Mouse (Mus musculus) Patski (cell line): Measurements from ENCODE around the gene Stard13. TPM values are rescaled to one million over a fixed set of nuclear protein-coding genes. Genes with fewer than 3 reads are reported as not detected.

Experiments
- ATAC-seq: fragments of 100-300 bp; one replicate; pipeline ENCODE4 v1.8.0; 2021
- CTCF ChIA-PET: fragments of 350-600 bp; sonication (Branson Sonifier 250); formaldehyde crosslinking; loops from one replicate; lab custom pipeline; 2022; ENCODE audit warnings: inconsistent platforms; lab: Charles Lee
- POLR2A ChIA-PET: fragments of 350-600 bp; sonication (Branson Sonifier 250); formaldehyde crosslinking; loops from one replicate; lab custom pipeline; 2022; ENCODE audit warnings: antibody characterized with exemption, inconsistent platforms; lab: Charles Lee
- DNase-seq: peaks from one replicate; pipeline ENCODE4 v3.0.0-alpha.2; 2011; ENCODE audit warnings: low read depth, low spot score
- H3K27me3 ChIP-seq: fragments of 371-371 bp; one replicate; pipeline ENCODE4 v1.5.1; 2021
- CTCF ChIP-seq: fragments of 100-300 bp; IDR thresholded peaks from one replicate; pipeline ENCODE4 v1.5.1; 2021
- in situ Hi-C: fragments of 300-500 bp; cut with MboI; formaldehyde crosslinking; loops from 3 replicates; pipeline ENCODE4 v1.11.1; 2018; ENCODE audit warnings: low pct_unique_long_range_greater_than_20kb, mixed read lengths
- polyA plus RNA-seq: library from polyadenylated mRNA; unstranded; gene quantifications from one replicate; pipeline ENCODE4 v1.2.3, GENCODE M21; 2021

Gene Stard13
- polyA plus RNA-seq, 1 experiment from 2014 or later: 59.4 TPM

DNA sequence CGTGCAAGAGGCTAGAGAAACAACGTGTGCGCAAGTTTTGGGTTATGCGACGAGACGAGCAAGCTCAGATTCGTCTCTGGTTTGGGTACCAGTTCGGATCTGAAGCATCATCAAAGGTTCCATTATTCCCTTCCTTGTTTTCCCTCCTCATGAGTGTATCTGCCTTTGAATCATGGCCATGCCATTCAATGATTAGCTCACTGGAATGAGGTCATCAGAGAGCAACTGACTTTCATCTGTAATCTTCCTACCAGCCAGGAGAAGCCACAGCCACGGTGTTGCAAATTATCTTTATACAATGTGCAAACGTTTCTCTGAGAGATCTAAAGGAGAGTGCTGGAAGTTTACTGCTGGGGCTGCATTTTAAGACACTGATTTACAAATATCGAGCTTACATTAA, 46.3 kb downstream of the Stard13 start:
- H3K27me3 ChIP-seq: no peaks in the 10 kb centered on the region
- ChIA-PET POLR2A (no interaction called here), CTCF (interaction anchor here (0.9 to 5.6 kb wide), 6 partner anchors 11 to 128 kb away, joined by 3 to 21 read pairs (median 3); no protein-coding TSS in a partner anchor)
- in situ Hi-C loops: loop anchor here (10.0 kb wide), 1 partner anchor 177 kb away; no protein-coding TSS in a partner anchor
- ATAC-seq (peak; percentile 40), DNase-seq (no peak)
- no peak for TF ChIP-seq CTCF

DNA sequence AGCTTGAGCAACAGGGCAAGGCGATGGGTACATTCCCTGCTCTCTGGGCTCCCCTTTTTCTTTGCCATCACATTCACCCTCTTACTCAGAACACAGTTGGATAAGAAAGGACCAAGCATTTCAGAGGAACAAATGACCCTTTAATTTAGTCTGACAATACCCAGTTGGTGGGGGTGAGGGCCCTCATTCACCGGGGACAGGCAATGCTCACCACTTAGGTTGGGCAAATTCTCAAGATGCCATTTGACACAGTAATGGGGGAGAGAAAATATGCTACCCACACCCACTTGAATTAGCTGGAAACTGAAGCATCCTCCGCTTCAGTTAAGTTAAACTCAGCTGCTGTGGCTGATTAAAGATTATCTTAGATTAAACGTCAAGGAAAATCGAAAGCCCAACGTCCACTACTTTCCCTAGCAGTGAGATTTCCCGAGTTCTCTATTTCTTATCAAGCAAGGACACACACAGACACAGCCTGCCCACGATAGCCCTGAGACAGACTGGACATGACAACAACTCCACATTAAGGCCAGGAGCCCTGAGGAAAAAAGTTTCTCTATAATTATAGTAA, 48.3 kb downstream of the Stard13 start:
- POLR2A ChIA-PET: interaction anchor here (1.0 kb wide), 1 partner anchor 31 kb away, joined by 3 read pairs; no protein-coding TSS in a partner anchor
- TF ChIP-seq CTCF: no peak
- no peak for ATAC-seq
- in situ Hi-C loops: loop anchor here (10.0 kb wide), 1 partner anchor 179 kb away; no protein-coding TSS in a partner anchor
- no peak for DNase-seq
- no peaks in the 10 kb centered on the region for H3K27me3 ChIP-seq
- CTCF ChIA-PET: interaction anchor here (0.7 to 5.6 kb wide), 2 partner anchors 43 to 145 kb away, joined by 3 to 21 read pairs; no protein-coding TSS in a partner anchor

DNA sequence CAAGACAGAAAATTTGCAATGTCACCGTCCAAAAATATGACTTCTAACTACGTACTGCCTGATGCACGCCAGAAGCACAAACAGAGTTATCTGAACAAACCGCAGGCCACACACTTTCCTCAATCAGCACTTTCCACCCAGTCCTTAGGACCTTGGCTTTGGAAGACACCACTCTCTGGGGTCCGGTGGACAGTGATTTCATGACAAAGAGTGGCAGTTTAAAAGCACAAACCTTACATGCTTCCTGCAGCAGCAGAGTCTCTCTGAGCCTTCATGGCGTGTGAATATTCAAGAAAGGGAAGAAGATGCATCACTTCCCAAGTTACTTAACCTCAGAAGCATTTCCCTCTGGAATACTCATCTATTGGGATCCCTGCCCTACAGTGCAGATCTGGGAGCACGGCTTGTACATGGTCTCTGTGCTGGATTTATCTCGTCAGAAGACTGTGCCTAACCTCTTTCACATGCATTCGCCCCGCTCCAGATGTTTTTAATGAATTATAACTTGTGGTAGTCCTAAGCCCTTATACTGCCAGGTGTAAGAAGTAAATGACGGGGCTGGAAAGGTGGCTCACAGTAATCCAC, 49.9 kb downstream of the Stard13 start:
- DNase-seq (no peak), ATAC-seq (no peak)
- CTCF ChIA-PET: no interaction called here
- in situ Hi-C loops: loop anchor here (10.0 kb wide), 1 partner anchor 181 kb away; no protein-coding TSS in a partner anchor
- POLR2A ChIA-PET: interaction anchor here (1.1 kb wide), 1 partner anchor 10 kb away, joined by 3 read pairs; no protein-coding TSS in a partner anchor
- TF ChIP-seq CTCF: no peak
- no peaks in the 10 kb centered on the region for H3K27me3 ChIP-seq

DNA sequence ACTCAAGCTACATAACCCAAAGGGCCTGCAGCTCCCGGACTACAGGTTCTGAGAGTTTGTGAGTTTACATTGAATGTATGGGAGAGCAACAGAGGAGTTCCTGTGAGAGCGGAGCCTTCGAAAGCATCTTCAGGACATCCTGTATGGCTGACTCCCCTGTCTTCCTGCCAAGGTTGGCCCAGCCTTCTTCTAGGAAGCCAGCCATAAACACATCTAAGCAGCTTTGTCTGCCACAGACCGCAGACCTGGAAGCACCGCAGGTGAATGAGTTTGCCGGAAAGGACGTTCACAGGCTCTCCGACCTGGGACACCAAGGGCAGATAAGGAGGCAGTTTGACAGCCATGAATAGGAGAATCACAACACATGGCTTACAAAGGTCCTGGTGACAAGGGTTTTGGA, 52.3 kb downstream of the Stard13 start:
- DNase-seq (no peak), ATAC-seq (no peak)
- POLR2A ChIA-PET: no interaction called here
- no peak for TF ChIP-seq CTCF
- no peaks in the 10 kb centered on the region for H3K27me3 ChIP-seq
- CTCF ChIA-PET: no interaction called here
- in situ Hi-C loops: loop anchor here (10.0 kb wide), 1 partner anchor 184 kb away; no protein-coding TSS in a partner anchor

GRCm38 (mm10) chr5:151180176-151180785, 53.4 kb downstream of the Stard13 start:
- H3K27me3 ChIP-seq: no peaks in the 10 kb centered on the region
- in situ Hi-C loops: loop anchor here (10.0 kb wide), 1 partner anchor 185 kb away; no protein-coding TSS in a partner anchor
- POLR2A ChIA-PET: no interaction called here
- ATAC-seq (no peak), DNase-seq (no peak)
- CTCF ChIA-PET: no interaction called here
- no peak for TF ChIP-seq CTCF

- no peaks in the 10 kb centered on the region for H3K27me3 ChIP-seq
- TF ChIP-seq CTCF: no peak
- no peak for ATAC-seq
- in situ Hi-C loops: no loop called here
- DNase-seq: no peak
- ChIA-PET CTCF (interaction anchor here (1.2 to 1.6 kb wide), 4 partner anchors 9 to 154 kb away, joined by 3 read pairs; no protein-coding TSS in a partner anchor), POLR2A (interaction anchor here (0.6 to 1.1 kb wide), 3 partner anchors 12 to 174 kb away, joined by 3 read pairs; no protein-coding TSS in a partner anchor)
Observed at GRCm38 (mm10) chr5:151177171-151177570, 56.5 kb downstream of the Stard13 start.

GRCm38 (mm10) chr5:151175897-151176313, 57.7 kb downstream of the Stard13 start:
- no peak for TF ChIP-seq CTCF
- no peaks in the 10 kb centered on the region for H3K27me3 ChIP-seq
- CTCF ChIA-PET: interaction anchor here (1.4 to 1.6 kb wide), 2 partner anchors 13 to 155 kb away, joined by 3 to 4 read pairs; no protein-coding TSS in a partner anchor
- ATAC-seq (no peak), DNase-seq (no peak)
- POLR2A ChIA-PET: no interaction called here
- in situ Hi-C loops: no loop called here

GRCm38 (mm10) chr5:151174485-151175460, 58.9 kb downstream of the Stard13 start:
- DNase-seq: no peak
- ChIA-PET CTCF (interaction anchor here (1.1 to 1.8 kb wide), 3 partner anchors 8 to 12 kb away, joined by 3 to 12 read pairs (median 4); no protein-coding TSS in a partner anchor), POLR2A (interaction anchor here (0.5 to 1.5 kb wide), 2 partner anchors 158 to 495 kb away, joined by 3 to 4 read pairs; no protein-coding TSS in a partner anchor)
- H3K27me3 ChIP-seq: no peaks in the 10 kb centered on the region
- in situ Hi-C loops: no loop called here
- ATAC-seq: no peak
- TF ChIP-seq CTCF: no peak

- in situ Hi-C loops: no loop called here
- H3K27me3 ChIP-seq: no peaks in the 10 kb centered on the region
- TF ChIP-seq CTCF: no peak
- CTCF ChIA-PET: interaction anchor here (0.6 to 1.9 kb wide), 4 partner anchors 9 to 53 kb away, joined by 3 to 12 read pairs (median 6); no protein-coding TSS in a partner anchor
- DNase-seq (peak; percentile 84), ATAC-seq (peak; percentile 79)
- POLR2A ChIA-PET: interaction anchor here (0.5 to 0.7 kb wide), 2 partner anchors 9 to 494 kb away, joined by 3 read pairs; no protein-coding TSS in a partner anchor
Observed at GRCm38 (mm10) chr5:151173774-151174173, 59.9 kb downstream of the Stard13 start.
